Mouse (Mus musculus) v-Abl transformed pro-B cells (cell line): ENCODE data around the gene Cxcl9.
"Not testable (repeated sequence)": the region's sequence is repeated elsewhere in the genome, so short reads cannot be mapped to it uniquely, and the experiment has no call there.

Experiments used
- in situ Hi-C, 2 experiments: fragments of 400-800 bp; cut with MboI; formaldehyde crosslinking; loops; one replicate each; pipeline ENCODE4 v1.15.1; 2025; ENCODE audit not compliant: unreplicated experiment in 2 of 2

Cxcl9 gene

GRCm38 (mm10) chr5:92327929-92328328, at the start of gene Cxcl9:
Gene Cxcl9 (minus strand): TSS chr5:92328079.
- in situ Hi-C loops: no loop called here

GRCm38 (mm10) chr5:92376795-92377405, 49.0 kb upstream of the Cxcl9 start:
- in situ Hi-C loops: loop anchor here (5.0 to 25.0 kb wide), 4 partner anchors 65 to 1715 kb away; partner anchors contain the start of gene Sdad1 (in 1 of the 2)

GRCm38 (mm10) chr5:92375368-92375767, 47.5 kb upstream of the Cxcl9 start:
- in situ Hi-C loops: loop anchor here (5.0 to 25.0 kb wide), 4 partner anchors 63 to 1713 kb away; partner anchors contain the start of gene Sdad1 (in 1 of the 2)

GRCm38 (mm10) chr5:92374721-92375142, 46.9 kb upstream of the Cxcl9 start:
- in situ Hi-C loops: loop anchor here (5.0 to 25.0 kb wide), 4 partner anchors 62 to 1712 kb away; partner anchors contain the start of gene Sdad1 (in 1 of the 2)

- in situ Hi-C loops: loop anchor here in 1 of 2 experiments (10.0 kb wide), 1 partner anchor 178 kb away; no protein-coding TSS in a partner anchor
Measured at GRCm38 (mm10) chr5:92372605-92373004, 44.7 kb upstream of the Cxcl9 start.

GRCm38 (mm10) chr5:92371361-92371976, 43.6 kb upstream of the Cxcl9 start:
- in situ Hi-C loops: loop anchor here in 1 of 2 experiments (10.0 kb wide), 1 partner anchor 177 kb away; no protein-coding TSS in a partner anchor

GRCm38 (mm10) chr5:92370891-92371290, 43.0 kb upstream of the Cxcl9 start:
- in situ Hi-C loops: loop anchor here in 1 of 2 experiments (10.0 kb wide), 1 partner anchor 176 kb away; no protein-coding TSS in a partner anchor

GRCm38 (mm10) chr5:92370392-92370791, 42.5 kb upstream of the Cxcl9 start:
- in situ Hi-C loops: loop anchor here in 1 of 2 experiments (10.0 kb wide), 1 partner anchor 176 kb away; no protein-coding TSS in a partner anchor

- in situ Hi-C loops: no loop called here
Measured at GRCm38 (mm10) chr5:92369151-92369994, 41.5 kb upstream of the Cxcl9 start.

- in situ Hi-C loops: no loop called here
Measured at GRCm38 (mm10) chr5:92368392-92368791, 40.5 kb upstream of the Cxcl9 start.

- in situ Hi-C loops: no loop called here
Measured at GRCm38 (mm10) chr5:92366565-92366964, 38.7 kb upstream of the Cxcl9 start.

GRCm38 (mm10) chr5:92365146-92365705, 37.3 kb upstream of the Cxcl9 start:
- in situ Hi-C loops: no loop called here

GRCm38 (mm10) chr5:92364011-92364410, 36.1 kb upstream of the Cxcl9 start:
- in situ Hi-C loops: no loop called here

GRCm38 (mm10) chr5:92363179-92363578, 35.3 kb upstream of the Cxcl9 start:
- in situ Hi-C loops: no loop called here

GRCm38 (mm10) chr5:92358767-92359455, 31.0 kb upstream of the Cxcl9 start:
- in situ Hi-C loops: no loop called here

- in situ Hi-C loops: no loop called here
Measured at GRCm38 (mm10) chr5:92358033-92358432, 30.2 kb upstream of the Cxcl9 start.

- in situ Hi-C loops: no loop called here
Measured at GRCm38 (mm10) chr5:92353517-92353916, 25.6 kb upstream of the Cxcl9 start.

GRCm38 (mm10) chr5:92352716-92353115, 24.8 kb upstream of the Cxcl9 start:
- in situ Hi-C loops: not testable (repeated sequence)

GRCm38 (mm10) chr5:92349731-92350130, 21.9 kb upstream of the Cxcl9 start:
- in situ Hi-C loops: no loop called here
